Mouse (Mus musculus): ENCODE measurements around the gene R3hdm4.
"Not testable (repeated sequence)": the region's sequence is repeated elsewhere in the genome, so short reads cannot be mapped to it uniquely, and the experiment has no call there.

R3hdm4 gene

DNA sequence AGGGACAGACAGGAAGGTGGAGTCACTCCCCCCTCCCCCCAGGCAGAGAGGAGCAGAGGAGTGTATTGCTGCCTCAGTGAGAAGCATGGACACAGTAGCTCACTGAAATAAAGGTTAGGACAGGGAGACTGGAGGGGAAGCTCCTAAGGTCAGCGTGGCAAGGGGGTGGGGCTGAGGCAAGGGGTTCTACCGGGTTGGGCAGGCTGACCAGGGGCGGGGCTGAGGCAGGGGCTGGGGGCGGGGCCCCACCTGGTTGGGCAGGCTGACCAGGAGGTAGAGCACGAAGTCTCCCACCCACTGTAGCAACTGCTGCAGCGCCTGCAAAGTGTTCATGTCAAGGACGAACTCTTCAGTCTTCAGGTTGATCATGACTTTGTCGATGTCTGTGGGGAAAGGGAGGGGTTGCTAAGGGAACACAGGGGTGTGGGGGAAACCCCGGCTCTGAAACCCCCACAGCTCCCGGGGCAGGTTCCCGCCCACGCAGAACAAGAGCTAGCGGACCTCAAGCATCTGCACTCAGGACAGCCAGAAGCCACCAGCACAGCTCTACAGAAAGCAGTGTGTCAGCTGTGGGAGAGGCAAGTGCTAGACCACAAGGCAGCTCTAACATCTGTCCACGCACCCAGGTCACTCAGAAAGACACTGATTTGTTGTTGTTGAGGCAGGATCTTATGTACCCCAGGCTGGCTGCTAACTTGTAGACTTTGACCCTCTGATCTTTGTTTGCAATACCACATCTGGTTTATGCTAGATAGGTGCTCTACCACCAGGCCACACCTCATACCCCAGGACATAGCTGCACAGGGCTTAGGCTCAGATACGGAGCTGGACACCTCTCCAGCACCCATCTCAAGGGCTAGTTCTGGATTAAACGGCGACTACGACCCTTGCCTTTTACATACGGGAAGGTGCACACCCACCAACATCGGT, 23.4 kb downstream of the R3hdm4 start:
- DNase-seq (ENCODE audit: low read depth, low spot score): no peak

GRCm38 (mm10) chr10:79896814-79897213, 24.2 kb downstream of the R3hdm4 start:
- no peak for DNase-seq (ENCODE audit: low read depth, low spot score)

GRCm38 (mm10) chr10:79896306-79896705, 24.7 kb downstream of the R3hdm4 start:
- DNase-seq (ENCODE audit: low read depth, low spot score): no peak

GRCm38 (mm10) chr10:79892451-79893118, 28.4 kb downstream of the R3hdm4 start:
- peak; percentile 93 for DNase-seq (ENCODE audit: low read depth, low spot score)

GRCm38 (mm10) chr10:79890670-79891069, 30.3 kb downstream of the R3hdm4 start, which contains the start of gene Cfd:
Gene Cfd, plus strand, starts transcription at chr10:79890853.
- DNase-seq (ENCODE audit: low read depth, low spot score): no peak

GRCm38 (mm10) chr10:79889386-79889785, 31.6 kb downstream of the R3hdm4 start:
- DNase-seq (ENCODE audit: low read depth, low spot score): no peak

DNA sequence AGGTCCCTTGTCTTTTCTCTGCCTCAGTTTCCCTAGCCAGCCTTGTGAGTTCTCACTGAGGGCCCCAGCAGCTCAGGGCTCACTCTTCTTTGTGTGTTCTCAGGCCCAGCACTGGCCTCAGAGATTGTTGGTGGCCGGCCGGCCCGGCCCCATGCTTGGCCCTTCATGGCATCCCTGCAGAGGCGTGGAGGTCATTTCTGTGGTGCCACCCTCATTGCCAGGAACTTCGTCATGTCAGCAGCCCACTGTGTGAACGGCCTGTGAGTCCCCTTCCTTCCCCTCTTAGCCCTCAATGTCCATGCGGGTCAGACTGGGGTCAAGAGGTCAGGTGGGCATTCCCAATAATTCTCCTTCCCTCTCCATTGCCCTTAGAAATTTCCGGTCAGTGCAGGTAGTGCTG, 34.4 kb downstream of the R3hdm4 start:
- no peak for DNase-seq (ENCODE audit: low read depth, low spot score)

GRCm38 (mm10) chr10:79886054-79886453, 35.0 kb downstream of the R3hdm4 start, which contains the start of gene Elane:
Gene Elane, plus strand, starts transcription at chr10:79886247.
- no peak for DNase-seq (ENCODE audit: low read depth, low spot score)

GRCm38 (mm10) chr10:79884938-79885337, 36.1 kb downstream of the R3hdm4 start:
- not testable (repeated sequence) for DNase-seq (ENCODE audit: low read depth, low spot score)

DNA sequence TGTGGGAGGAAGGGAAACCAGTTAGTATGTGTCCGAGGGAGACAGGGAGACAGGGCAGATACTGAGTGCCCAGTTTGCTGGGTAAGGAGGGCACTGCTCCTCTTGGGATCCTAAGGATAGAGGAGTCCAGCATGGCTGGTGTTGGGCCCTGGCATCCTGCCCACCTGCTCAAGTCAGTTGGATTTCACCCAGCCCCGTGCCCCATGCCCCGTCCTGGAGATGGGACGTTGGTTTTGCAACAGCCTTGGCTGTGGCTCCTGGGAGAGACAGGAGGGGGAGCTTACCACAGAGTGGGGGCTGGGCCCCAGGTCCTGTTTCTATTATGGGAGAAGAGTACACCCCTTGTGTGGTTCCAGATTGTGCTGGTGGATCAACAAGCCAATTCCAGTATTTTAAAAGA, 36.6 kb downstream of the R3hdm4 start:
- DNase-seq (ENCODE audit: low read depth, low spot score): no peak

DNA sequence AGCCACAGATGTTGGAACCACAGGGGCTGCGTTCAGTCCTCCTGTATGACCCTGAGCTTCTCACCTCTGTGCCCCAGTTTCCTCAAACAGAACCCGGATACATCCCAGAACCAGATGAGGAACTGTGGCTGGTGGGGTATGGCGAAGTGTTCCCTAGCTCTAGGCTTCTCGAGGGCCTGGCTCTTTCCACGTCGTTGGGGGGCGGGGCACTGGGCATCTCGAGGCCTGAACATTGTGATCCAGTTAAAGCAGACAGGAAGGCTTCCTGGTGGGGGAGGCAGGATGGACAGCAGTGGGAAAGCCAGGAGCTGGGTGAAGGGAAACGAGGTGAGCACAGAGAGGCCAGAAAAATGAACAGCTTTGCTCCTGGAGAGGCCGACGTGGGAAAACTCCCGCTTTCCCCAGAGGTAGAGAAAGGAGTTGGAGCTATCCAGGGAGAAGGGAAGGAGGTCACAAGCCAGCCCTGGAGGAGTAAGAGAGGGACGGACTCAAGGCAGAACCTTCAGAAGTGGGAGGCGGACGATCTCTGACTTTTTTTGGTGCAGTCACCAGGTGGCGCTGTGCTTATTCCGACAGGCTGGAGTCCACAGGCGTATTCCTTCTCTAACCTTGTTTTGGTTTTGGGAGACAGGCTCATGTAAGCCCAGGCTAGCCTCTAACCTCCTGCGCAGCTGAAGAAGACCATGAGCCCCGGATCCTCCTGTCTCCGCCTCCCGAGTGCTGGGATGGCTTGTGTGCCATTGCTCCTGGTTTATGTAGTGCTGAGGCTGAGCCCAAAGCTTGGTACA, 37.5 kb downstream of the R3hdm4 start:
- peak; percentile 90 for DNase-seq (ENCODE audit: low read depth, low spot score)

GRCm38 (mm10) chr10:79881981-79882380, 39.0 kb downstream of the R3hdm4 start:
- DNase-seq (ENCODE audit: low read depth, low spot score): peak; percentile 65

GRCm38 (mm10) chr10:79880721-79881120, 40.3 kb downstream of the R3hdm4 start:
- no peak for DNase-seq (ENCODE audit: low read depth, low spot score)

- no peak for DNase-seq (ENCODE audit: low read depth, low spot score)
Observed at GRCm38 (mm10) chr10:79879527-79879926, 41.5 kb downstream of the R3hdm4 start.

DNA sequence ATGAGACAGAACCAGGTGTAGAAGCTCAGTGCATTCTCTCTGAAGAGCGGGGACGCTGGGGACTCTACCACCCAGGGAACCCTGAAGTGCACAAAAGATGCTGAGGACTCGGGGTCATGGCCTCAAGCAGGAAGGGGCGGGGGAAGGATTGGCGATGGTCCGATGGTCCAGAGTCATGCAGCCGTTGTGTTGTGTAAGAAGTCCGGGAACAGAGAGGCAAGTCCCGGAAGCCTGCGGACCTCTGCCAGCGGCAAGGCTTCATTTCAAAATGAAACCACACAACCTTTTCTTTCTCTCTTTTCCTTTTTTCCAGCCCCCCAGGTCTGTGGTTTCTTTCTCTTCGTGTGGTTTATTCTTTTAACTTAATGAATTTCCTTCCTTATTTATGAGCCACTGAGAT, 43.3 kb downstream of the R3hdm4 start:
- DNase-seq (ENCODE audit: low read depth, low spot score): no peak

DNA sequence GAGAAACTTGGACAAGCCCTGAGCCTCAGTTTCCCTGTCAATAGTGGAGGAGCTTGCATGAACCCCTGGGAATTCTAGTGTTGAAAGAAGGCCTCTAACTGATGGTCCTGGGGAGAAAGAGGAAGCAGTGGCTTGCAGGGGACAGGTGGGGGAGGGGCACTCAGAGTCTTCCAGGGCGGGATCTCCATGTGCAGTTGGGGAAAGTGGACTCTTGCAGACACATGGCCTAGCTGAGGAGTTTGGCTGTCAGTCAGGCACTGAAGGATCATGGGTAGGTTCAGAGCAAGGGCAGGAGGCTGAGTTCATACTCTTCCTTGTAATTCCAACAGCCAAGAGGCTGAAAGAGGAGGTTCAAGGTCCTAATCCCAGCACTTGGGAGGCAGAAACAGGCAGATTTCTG, 43.8 kb downstream of the R3hdm4 start:
- no peak for DNase-seq (ENCODE audit: low read depth, low spot score)

DNA sequence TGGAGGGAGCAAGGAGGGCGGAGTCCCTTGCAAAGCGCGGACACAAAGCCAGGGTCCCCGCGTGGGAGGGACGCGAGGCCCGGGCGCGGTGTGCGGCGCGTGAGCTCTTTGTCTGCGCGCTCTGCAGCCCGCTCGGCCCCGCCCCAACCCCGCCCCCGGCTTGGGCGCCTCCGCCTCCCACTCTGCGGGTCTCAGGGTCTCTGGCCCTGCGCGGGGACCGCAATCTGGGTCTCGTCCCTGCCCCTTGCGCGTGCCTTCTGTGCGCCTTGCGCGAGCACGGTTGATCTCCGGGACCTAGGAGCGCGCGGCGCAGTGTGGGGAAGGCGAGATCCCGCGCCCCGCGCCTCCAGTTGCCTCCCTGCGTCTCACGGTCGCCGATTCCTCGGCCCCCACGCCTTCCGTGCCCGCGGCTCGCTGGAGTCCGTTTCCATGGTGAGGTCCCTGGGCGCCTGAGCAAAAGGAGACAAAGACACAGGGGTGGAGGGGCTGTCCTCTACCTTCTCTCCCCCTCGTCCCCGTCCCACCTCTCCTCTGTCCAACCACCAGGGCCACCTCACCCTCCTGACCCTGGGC, 46.6 kb downstream of the R3hdm4 start, which contains the start of the genes Prtn3 and Plppr3:
TSS of gene Prtn3 (plus strand) at position 187 of the 573 bp plus-strand sequence.
TSS of gene Plppr3 (minus strand) at position 345 of the 573 bp plus-strand sequence.
- peak; percentile 61 for DNase-seq (ENCODE audit: low read depth, low spot score)

GRCm38 (mm10) chr10:79873715-79874289, 47.2 kb downstream of the R3hdm4 start:
- DNase-seq (ENCODE audit: low read depth, low spot score): no peak

DNA sequence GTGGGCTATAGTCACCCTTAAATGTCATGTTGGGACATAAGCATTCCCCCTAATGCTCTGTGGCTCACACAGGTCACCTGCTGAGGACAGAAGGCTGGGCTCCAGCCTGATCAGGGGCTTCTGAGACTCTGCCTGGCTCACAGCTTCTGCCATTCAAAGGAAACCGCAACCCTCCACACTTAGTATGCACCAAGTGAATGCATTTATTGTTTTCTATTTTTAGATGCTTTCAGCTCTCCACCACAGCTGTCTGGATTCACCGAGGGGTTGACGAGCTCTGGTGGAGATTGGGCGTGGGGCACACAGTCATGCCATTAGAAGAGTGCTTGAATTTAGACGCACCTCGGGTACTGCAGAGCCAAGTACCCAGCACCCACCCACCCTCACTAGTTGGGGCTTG, 47.7 kb downstream of the R3hdm4 start:
- DNase-seq (ENCODE audit: low read depth, low spot score): no peak

DNA sequence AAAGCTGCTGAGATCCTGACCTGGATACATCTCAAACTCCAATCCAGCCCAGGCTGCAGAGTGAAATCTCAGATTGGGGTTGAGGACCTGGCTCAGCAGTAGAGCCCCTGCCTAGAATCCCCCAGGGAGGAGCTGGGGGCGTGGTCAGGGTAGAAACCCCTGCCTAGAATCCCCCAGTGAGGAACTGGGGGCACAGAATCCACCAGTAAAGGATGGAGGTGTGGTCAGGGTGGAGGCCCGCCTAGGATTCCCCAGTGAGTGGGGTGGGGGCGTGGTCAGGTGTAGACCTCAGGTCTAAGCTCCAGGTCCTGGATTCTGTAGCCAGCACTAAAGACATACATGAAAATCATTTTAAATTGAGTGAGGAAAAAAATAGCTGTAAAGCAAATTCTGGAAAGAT, 48.1 kb downstream of the R3hdm4 start:
- DNase-seq (ENCODE audit: low read depth, low spot score): no peak

GRCm38 (mm10) chr10:79871845-79872244, 49.2 kb downstream of the R3hdm4 start:
- no peak for DNase-seq (ENCODE audit: low read depth, low spot score)

Measured in ZHBTc4 (cell line).